Mouse (Mus musculus) hematopoietic stem cell, adult 5-6 weeks (primary cell): ENCODE results near the gene Ms4a12. TPM values are rescaled to one million over a fixed set of nuclear protein-coding genes. Genes with fewer than 3 reads are reported as not detected.

Experiments used
- ATAC-seq, 2 experiments: fragments of 125-278 bp in 1 of 2; replicated peaks in 1 of 2; 2 replicates each; pipeline ENCODE4 v1.8.0; 2016 to 2017; ENCODE audit warnings: inconsistent platforms in 2 of 2, mild to moderate bottlenecking in 2 of 2, moderate number of reproducible peaks in 2 of 2, low read depth in 1 of 2, moderate TSS enrichment in 1 of 2; ENCODE audit not compliant: low FRiP score in 2 of 2, poor library complexity in 2 of 2, severe bottlenecking in 2 of 2, insufficient read depth in 1 of 2, low TSS enrichment in 1 of 2
- total RNA-seq: library from RNA; stranded (forward); fragments of 172-1452, 232-1000 nt; gene quantifications from 2 replicates; pipeline ENCODE4 v1.2.3, GENCODE M21; 2017

Gene Ms4a12
- total RNA-seq, 1 experiment from 2014 or later = not detected

DNA sequence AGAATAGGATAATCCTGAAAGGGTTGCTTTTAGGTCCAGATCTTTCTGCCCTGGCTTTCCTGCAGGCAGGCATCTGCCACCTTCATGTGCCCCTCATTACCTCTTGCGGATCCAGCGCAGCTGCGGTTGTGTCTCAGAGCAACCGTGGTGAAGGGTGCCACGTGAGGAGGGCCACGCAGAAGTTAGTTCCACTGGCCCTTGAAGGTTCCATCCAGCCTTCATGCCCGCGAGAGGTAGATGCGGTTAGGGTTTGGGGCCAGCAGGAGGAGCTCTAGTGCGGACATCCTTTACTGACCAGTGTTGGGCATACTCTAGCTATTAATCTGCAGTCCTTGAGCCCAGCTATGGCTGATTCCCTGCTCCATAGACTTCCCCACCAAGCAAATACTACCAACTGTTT, 67.1 kb downstream of the Ms4a12 start, which contains the start of gene 1700025F22Rik:
Gene 1700025F22Rik, minus strand, starts transcription at position 149 of the 400 bp plus-strand sequence.
- ATAC-seq = peak; percentile 62 to 69; a peak in 3 of 4 replicates

Other genes with a start within 250 kb of the Ms4a12 start
- gene Ms4a15, start 239.2 kb downstream of the Ms4a12 start, total RNA-seq = not detected in 2 replicates
- not detected in 2 replicates for gene Ms4a18, start 214.4 kb downstream of the Ms4a12 start, total RNA-seq
- 0.55 TPM in 1 of 2 replicates, not detected in the other for gene Ms4a8a, start 151.3 kb downstream of the Ms4a12 start, total RNA-seq
- gene 1700017D01Rik, start 101.6 kb downstream of the Ms4a12 start, total RNA-seq = not detected in 2 replicates
- not detected in 2 replicates for gene 1700025F22Rik, start 67.1 kb downstream of the Ms4a12 start, total RNA-seq
- not detected in 2 replicates for gene Ms4a13, start 35.7 kb downstream of the Ms4a12 start, total RNA-seq
- 0.38 TPM in 1 of 2 replicates, not detected in the other for gene Ms4a1, start 33.8 kb upstream of the Ms4a12 start, total RNA-seq
- not detected in 2 replicates for gene Ms4a5, start 51.4 kb upstream of the Ms4a12 start, total RNA-seq
- not detected in 2 replicates for gene Ms4a14, start 82.0 kb upstream of the Ms4a12 start, total RNA-seq
- 2.8 TPM in 1 of 2 replicates, not detected in the other for gene Ms4a7, start 103.7 kb upstream of the Ms4a12 start, total RNA-seq
- gene Ms4a4a, start 143.1 kb upstream of the Ms4a12 start, total RNA-seq = not detected in 2 replicates
- gene Ms4a4c, start 172.3 kb upstream of the Ms4a12 start, total RNA-seq = 10.5 and 14.1 TPM in 2 replicates
- 1.1 and 4.7 TPM in 2 replicates for gene Ms4a4b, start 211.1 kb upstream of the Ms4a12 start, total RNA-seq
- 23.6 and 32.0 TPM in 2 replicates for gene Ms4a6c, start 236.9 kb upstream of the Ms4a12 start, total RNA-seq